Mouse (Mus musculus) myocyte (in vitro differentiated cells): Measurements from ENCODE around the gene Synpo2.

ENCODE experiments used
- E2F4 ChIP-seq: IDR thresholded peaks from one replicate; pipeline ENCODE4 v1.6.1; 2011; ENCODE audit warnings: mild to moderate bottlenecking, control low read depth, moderate library complexity; ENCODE audit not compliant: insufficient read depth
- MAX ChIP-seq: IDR thresholded peaks from one replicate; pipeline ENCODE4 v1.6.1; 2011; ENCODE audit warnings: low read depth, mild to moderate bottlenecking, control low read depth
- MYOG ChIP-seq, 3 experiments: IDR thresholded peaks; one replicate each; pipeline ENCODE4 v1.6.1; 2011; ENCODE audit warnings: control low read depth in 2 of 3, low read depth in 2 of 3, mild to moderate bottlenecking in 2 of 3; ENCODE audit not compliant: insufficient read length in 2 of 3, control insufficient read depth in 1 of 3, insufficient read depth in 1 of 3
- POLR2A ChIP-seq: IDR thresholded peaks from one replicate; pipeline ENCODE4 v1.6.1; 2011; ENCODE audit warnings: low read depth, mild to moderate bottlenecking, control low read depth, moderate library complexity; ENCODE audit not compliant: insufficient read length
- POLR2AphosphoS2 ChIP-seq: IDR thresholded peaks from one replicate; pipeline ENCODE4 v1.6.1; 2011; ENCODE audit warnings: low read depth, control low read depth; ENCODE audit not compliant: insufficient read length
- REST ChIP-seq: IDR thresholded peaks from one replicate; pipeline ENCODE4 v1.6.1; 2011; ENCODE audit warnings: mild to moderate bottlenecking, control low read depth, moderate library complexity; ENCODE audit not compliant: insufficient read depth, insufficient read length
- TCF3 ChIP-seq: IDR thresholded peaks from one replicate; pipeline ENCODE4 v1.6.1; 2011; ENCODE audit warnings: low read depth, control low read depth; ENCODE audit not compliant: insufficient read length
- USF1 ChIP-seq: IDR thresholded peaks from one replicate; pipeline ENCODE4 v1.6.1; 2011; ENCODE audit warnings: low read depth, mild to moderate bottlenecking, control low read depth, moderate library complexity

DNA sequence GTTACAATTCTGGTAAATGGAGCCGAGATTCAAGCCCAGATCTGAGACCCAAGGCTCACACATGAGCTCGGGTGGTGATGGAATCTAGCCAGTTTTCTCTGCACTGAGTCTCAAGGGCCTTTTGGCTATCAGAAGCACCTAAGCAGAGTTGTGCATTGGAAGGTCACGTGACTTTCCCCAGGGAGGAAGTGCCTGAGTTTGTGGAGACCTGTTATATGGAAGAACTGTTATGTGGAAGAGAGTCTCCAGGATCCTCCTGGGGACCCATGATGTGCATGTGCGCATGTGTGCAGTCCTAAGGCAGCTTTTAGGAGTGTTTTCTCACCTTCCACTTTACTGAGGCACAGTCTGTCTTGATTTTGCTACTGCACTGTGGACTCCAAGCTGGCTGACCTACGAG lies 63.8 kb downstream of the Synpo2 start:
- TF ChIP-seq USF1, result no peak
- TF ChIP-seq POLR2A, result no peak
- TF ChIP-seq E2F4, result no peak
- TF ChIP-seq POLR2AphosphoS2, result no peak
- no peak for TF ChIP-seq REST
- no peak for TF ChIP-seq MYOG (IDR thresholded peaks at IDR 0.05; ENCODE audit: control insufficient read depth in 1 of 3, insufficient read depth in 1 of 3, insufficient read length in 2 of 3, low read depth in 2 of 3)
- TF ChIP-seq TCF3, result no peak
- TF ChIP-seq MAX, result no peak
